Mouse (Mus musculus): ENCODE data around the gene Gm4491. TPM values are rescaled to one million over a fixed set of nuclear protein-coding genes. Genes with fewer than 3 reads are reported as not detected.

The Gm4491 gene
- not detected in 2 replicates for total RNA-seq (2015; ENCODE audit: low replicate concordance)
- total RNA-seq (2017; ENCODE audit: low replicate concordance) = not detected in 2 replicates

DNA sequence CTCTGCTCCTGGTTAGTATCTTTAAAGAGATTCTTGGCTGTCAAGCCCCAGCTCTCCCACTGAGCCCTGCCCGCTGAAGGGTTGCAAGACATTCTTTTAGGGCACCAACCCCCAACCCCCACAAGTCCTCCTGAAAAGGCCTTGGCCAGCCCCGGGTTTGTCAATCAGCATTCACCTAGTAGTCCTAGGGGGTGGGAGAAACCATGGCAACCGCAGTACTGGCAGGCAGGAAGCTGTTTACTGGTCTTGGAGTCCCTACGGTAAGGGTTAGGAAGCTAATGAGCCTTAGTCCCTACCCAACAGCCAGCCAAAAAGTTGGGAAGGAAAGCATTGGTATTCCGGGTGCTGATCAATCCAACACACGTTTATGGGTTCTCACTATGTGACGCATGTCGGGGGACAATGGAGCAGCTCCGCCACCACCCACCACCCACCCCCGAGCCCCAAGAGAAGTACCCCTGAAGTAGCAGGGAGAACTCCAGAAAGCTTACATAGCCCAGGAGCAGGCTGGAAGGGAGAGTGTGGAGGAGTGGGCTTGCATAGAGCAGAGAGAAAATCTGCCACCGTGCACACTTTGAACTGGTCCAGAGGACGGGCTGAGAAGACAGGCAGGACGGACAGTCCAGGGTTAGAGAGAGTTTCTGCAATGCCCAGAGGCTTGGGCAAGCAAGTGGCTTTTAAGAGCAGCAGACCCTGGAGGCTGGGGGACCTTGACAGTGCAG, at the start of gene Gm4491:
TSS of gene Gm4491 (minus strand) at position 61 of the 722 bp plus-strand sequence.
- no peak for ATAC-seq (replicated peaks; ENCODE audit: low FRiP score, poor library complexity, severe bottlenecking)

DNA sequence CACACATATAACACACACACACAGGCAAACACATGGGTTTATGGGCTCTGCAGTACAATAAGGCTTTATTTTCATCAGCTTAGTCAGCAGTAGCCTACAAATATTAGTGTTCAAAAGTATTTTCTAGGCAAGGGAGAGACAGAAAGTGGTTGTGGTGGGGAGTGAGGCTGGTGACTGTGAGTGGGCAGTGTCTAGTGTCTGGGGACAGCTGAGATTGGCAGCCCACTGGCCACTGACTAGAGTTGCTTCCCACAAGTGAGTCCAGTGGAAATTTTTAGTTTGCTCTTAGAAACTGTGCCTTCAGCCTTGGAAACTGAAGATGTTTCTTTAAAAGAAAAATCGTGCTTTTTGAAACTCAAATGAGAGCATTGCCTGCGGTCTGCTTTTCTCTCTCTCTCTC, 46.1 kb upstream of the Gm4491 start:
- ATAC-seq (replicated peaks; ENCODE audit: low FRiP score, poor library complexity, severe bottlenecking) = no peak

DNA sequence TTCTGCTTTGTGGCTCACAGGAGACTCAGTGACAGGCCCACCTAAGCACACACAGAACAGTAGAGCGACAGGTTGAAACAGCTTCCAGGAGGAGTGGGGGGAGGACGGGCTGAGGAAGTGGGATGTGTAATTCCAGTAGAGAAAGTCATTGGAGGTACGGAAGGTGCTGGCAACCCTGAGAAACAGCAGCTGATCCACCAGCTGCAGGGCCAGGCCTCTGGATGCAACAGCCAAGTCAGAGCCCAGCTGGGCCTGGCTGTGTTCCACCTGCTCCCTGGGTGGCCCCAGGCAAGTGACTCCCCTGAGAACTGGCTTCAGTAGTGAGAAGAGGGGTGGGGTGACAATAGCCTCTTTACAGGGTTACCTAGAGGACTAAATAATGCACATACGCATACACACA, 45.5 kb upstream of the Gm4491 start:
- no peak for ATAC-seq (replicated peaks; ENCODE audit: low FRiP score, poor library complexity, severe bottlenecking)

DNA sequence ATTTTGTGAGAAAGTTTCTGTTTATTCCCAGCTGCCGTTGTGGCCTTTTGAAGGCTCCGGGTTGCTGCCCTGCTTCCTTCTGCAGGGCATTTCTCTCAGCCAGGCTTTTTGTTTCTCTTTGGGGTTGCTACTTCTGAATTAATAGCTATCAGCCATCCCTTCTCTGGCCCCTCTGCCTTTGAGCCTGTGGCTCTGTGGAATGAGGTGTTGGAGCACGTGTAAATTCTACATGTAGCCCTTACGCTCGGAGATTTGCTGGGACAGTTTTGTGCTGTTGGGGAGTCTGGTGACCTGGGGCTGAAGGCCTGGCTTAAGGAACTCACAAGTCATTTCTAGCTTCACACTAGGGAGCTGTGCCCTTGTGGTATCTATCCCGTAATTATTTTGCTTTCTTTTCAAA, 39.2 kb upstream of the Gm4491 start:
- no peak for ATAC-seq (replicated peaks; ENCODE audit: low FRiP score, poor library complexity, severe bottlenecking)

DNA sequence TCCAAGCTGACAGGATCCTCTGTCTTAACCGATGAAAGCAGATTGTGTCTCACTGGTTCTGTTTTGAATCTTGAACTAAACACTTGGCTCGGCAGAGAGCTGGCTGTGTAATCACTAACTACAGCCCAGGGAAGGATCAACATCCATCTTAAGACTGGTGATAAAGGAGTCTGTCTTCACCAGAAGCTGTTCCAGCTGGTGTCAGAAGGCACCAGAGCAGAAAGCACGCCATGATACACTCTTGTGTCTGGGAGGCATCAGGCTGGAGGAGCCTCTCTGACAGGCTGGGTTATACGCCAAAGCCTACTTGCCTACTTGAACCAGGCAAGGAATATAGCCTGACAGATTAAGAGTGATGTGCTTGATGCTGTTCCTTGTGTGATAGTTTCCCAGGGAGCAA, 30.1 kb upstream of the Gm4491 start:
- no peak for ATAC-seq (replicated peaks; ENCODE audit: low FRiP score, poor library complexity, severe bottlenecking)

DNA sequence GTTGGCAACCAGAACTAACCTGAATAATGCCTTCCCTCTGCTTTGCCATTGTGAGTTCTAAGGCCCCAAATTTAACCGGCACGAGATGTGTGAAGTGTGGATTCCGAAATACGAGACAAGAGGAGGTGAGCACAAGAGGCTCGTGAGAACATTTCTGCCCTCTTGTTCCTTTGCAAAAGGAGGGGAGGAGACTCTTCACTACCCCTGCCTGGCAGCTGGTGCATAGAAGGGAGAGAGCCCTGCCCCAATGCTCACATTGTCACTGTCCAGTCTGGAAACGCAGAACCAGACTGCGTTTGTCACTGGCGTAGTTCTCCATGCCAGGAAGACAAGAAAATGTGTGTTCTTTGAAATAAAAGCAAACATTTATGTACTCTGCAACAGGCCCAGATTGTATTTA, 19.6 kb upstream of the Gm4491 start:
- no peak for ATAC-seq (replicated peaks; ENCODE audit: low FRiP score, poor library complexity, severe bottlenecking)

DNA sequence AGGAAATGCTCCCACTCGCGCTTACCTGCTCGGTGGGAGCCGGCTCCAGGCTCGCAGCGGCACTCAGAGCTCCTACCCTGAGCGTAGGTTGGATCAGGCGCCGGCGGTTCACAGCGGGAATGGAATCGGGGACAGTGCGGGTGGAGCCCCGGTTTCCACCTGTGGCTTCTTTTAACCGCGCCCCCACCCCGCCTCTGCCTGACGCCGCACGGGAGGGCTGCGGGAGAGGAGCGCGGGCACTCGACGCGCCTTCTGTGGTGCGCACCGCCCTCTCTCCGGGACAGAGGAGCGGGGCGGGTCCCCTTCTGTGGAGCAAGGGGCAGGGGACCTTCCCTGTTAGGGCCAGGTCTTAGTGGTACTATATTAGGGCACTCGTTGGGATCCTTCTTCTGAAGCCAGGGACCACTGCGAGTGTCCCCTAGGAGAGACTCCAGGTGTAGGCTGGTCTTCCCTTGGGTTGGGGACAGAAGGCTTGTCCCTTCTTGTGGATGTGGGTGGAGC, 17.5 kb upstream of the Gm4491 start, which contains the start of gene Gjb6:
TSS of gene Gjb6 (minus strand) at position 451 of the 501 bp plus-strand sequence.
- no peak for ATAC-seq (replicated peaks; ENCODE audit: low FRiP score, poor library complexity, severe bottlenecking)

DNA sequence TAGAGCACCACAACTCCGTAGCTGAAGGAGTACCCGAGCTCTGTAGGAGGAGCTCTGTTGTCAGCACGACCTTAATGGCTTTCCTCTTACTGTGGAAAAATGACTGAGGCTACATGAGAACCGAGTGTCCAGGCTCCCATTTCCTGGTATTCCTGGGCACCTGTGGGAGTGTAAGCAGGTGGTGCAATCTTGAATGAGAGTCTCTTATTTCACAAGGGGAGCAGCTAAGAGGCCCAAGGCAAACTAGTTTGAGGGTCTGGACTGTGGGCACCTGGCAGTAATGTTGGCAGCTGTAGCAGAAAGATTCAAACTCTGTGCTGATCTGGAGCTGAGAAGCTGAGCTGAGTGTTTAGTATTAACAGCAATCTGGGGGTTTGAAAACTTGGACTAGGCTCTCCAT, 11.7 kb upstream of the Gm4491 start:
- no peak for ATAC-seq (replicated peaks; ENCODE audit: low FRiP score, poor library complexity, severe bottlenecking)

DNA sequence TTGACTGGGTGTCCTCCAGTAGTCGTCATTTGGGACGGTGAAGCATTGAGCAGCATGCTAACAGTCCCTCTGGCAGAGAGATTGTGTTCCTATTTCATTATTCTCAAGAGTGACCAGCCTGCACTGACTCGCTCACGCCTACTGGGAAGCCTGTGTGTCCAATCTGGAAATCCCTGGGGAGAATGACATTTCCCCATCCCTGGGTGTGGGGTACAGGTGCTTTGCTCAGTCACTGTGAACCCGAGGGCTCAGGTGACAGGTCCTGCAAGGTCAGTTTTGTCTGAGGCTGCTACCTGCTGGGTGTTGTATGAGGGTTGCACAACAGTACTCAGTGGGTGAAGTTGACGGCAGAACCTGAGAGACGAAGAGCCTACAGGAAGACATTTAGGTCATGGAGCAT, 6.6 kb upstream of the Gm4491 start:
- ATAC-seq (replicated peaks; ENCODE audit: low FRiP score, poor library complexity, severe bottlenecking) = no peak

DNA sequence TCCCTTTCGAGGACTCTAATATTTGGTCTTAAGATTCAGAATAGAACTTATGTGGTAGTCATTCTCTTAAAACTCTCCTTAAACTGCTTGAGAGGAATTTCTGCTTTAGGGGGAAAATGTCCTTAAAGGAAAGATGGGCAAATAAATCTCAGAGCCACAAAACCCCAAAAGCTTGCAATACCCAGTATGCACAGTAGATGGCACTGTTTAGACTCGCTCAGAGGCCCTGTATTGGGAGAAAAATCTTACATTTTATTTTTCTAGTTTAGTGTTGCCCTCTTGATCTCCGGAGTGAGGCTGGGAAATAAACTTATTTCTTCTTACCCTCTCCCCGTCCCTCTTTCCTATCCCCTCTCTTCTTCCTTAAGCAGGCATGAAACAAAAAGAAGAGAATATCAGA, 6.5 kb downstream of the Gm4491 start:
- no peak for ATAC-seq (replicated peaks; ENCODE audit: low FRiP score, poor library complexity, severe bottlenecking)

DNA sequence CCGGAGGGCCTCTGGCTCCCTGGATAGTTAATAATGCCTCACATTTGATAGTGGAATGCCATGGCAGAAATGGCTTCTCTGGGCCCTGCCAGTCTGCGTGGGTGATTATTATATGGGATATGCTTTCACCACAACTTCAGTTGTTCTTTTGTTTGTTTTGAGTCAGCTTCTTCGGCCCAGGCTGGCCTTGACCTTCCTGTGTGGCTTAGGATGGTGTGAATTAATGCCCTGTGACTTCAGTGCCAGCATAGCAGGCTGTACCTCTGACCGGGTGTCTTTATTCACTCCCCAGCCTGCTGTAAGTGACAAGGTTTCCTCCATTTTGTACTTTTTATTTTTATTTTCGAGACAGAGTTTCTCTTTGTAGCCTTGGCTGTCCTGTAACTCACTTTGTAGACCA, 7.8 kb downstream of the Gm4491 start:
- ATAC-seq (replicated peaks; ENCODE audit: low FRiP score, poor library complexity, severe bottlenecking) = no peak

DNA sequence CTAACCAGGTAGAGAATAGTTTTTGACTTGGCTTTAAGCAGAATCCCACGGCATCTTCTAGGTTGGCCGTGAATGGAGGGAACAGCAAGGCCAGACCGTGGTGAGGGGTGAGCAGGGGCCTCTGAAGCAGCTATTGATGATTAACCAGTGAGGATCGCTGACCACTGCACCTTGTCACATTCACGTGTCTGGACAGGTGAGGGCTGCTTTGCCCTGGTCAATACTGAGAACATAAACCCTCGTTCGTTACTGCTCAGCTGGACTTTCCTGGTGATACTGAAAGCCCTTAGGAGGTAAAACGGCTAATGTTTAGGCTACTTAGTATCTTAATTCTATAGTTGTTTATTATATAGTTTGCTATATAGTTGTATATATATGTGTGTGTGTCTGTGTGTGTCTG, 8.6 kb downstream of the Gm4491 start:
- no peak for ATAC-seq (replicated peaks; ENCODE audit: low FRiP score, poor library complexity, severe bottlenecking)

DNA sequence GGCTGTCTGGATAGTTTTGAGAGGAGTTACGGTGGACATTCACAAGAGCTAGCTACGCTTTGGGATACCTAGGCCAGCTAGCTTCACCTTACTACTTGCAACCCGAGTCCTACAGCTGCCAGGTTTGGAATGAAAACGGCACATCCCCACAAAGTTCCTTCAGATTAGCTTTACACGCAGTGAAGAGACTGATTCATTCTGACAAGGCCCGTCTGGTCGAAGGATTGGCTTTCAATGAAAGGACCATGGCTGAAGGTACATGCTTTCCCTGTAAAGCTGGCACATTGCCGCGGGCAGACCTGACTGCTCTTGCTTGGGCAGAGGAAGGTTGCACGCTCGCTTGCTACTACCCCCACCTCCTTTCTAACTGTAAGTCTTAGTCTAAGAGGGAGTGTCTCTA, 10.0 kb downstream of the Gm4491 start:
- ATAC-seq (replicated peaks; ENCODE audit: low FRiP score, poor library complexity, severe bottlenecking) = no peak

DNA sequence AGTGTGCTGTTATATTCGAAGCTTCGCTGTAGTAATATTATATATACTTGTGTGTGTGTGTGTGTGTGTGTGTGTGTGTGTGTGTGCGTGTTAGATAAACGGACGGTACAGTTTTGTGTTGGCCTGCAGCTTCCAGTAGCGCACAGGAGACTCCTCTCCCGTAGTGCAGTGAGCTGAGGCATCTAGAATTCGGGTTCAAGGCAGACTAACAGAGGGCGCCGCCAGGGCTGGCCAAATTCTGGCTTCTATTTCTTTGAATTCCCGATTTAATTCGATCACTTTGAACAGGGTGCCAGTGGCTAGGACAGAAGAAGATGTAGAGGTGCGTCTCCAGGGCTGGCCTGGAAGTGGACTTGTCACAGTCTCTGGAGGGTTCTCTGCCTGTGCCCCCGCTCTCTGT, 10.6 kb downstream of the Gm4491 start:
- ATAC-seq (replicated peaks; ENCODE audit: low FRiP score, poor library complexity, severe bottlenecking) = no peak

DNA sequence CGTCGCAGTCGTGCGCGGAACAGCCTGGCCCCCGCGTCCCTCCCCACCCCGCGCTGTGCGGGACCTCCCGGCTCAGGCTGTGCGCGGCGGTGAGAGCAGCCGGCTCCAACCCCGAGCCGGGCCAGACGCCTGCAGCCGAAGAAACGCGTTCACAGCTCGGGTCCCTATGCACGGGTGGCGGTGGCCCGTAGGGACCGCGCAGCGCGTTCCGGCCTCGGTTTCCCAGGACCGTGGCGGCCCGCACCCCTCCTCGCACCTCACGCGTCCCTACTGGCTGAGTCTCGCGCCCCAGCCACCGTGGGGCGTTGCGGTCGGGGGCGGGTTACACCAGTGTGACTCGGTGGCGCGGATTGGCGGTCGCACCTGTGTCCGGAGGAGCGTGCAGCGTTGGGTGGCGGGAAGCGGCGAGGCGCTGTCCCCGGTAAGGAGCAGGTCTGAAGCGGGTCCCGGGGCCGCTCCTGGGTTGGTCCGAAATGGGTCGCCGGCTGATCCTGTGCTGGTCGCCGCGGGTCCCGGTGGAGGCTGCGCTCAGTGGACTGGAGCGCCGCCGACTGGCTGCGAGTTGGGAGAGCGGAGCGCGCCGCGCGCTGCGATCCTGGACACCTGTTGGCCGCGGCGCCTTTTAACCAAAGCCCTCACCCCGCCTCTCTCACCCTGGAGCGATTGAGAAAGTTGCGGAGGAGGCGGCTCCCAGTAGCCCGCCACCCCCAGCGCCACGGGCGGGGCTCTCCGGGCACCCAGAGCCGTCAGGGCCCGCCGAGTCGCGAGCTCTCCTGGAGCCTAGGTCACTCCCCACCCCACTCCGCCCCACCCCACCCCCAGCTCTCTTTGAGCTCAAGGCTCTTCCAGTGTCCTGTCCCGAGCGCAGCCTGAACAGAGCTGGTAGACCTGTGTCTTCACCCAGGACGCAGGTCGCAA, 11.3 kb downstream of the Gm4491 start, which contains the start of gene Gjb2:
TSS of gene Gjb2 (minus strand) at position 597 of the 918 bp plus-strand sequence.
- ATAC-seq (replicated peaks; ENCODE audit: low FRiP score, poor library complexity, severe bottlenecking) = no peak

DNA sequence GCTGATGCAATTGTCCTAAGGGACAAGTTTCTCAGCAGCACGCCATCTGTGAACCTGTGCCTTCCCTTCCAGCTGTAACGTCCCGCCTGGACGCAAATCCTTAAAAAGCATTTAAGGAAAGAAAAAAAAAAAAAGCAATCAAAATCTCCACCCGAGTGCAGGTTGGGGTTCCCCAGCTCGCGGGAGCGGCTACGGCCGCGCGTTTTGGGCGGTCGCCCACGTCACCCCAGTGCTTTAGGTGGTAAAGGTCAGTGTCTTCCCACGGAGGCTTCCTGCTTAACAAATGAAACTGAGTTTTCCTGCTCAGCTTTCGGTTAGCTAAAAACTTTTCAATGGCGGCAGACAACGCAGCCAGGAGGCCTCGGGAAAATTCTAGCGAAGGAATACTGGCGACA, 12.0 kb downstream of the Gm4491 start:
- no peak for ATAC-seq (replicated peaks; ENCODE audit: low FRiP score, poor library complexity, severe bottlenecking)

DNA sequence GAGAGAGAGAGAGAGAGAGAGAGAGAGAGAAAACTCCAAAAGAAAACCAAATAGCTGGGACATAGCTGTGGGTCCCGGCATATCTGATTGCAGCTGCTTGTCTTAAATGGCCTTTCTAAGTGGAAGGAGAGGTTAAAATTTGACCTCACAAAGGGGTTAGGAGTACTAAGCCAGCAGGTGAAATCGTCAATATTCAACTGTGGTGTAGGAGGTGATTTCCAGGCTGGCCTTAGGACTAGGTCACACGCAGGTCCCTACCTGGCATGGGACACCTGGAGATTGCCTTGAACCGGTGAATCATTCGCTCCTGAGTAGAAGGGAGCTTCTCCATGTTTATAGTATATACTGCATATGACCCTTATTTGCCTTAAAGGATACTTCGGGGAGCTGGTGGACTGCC, 12.6 kb downstream of the Gm4491 start:
- no peak for ATAC-seq (replicated peaks; ENCODE audit: low FRiP score, poor library complexity, severe bottlenecking)

DNA sequence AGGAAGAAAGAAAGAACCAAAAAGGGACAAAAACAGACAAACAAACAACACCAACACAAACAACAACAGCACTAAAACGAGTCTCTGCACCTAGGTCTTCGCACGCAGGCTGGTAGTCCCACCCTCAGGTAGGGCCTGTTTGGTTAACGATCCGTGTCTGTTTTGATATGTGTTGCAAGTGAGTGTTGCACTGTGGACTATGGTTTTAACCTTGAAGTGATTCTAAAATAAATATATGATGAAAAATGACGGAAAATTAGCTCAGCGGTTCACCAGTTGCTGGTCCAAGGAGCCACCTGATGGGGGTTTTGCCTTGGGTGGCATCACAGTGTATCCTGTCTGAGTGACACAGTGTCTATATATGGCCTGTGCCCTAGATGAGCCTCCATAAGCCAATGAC, 14.1 kb downstream of the Gm4491 start:
- ATAC-seq (replicated peaks; ENCODE audit: low FRiP score, poor library complexity, severe bottlenecking) = no peak

DNA sequence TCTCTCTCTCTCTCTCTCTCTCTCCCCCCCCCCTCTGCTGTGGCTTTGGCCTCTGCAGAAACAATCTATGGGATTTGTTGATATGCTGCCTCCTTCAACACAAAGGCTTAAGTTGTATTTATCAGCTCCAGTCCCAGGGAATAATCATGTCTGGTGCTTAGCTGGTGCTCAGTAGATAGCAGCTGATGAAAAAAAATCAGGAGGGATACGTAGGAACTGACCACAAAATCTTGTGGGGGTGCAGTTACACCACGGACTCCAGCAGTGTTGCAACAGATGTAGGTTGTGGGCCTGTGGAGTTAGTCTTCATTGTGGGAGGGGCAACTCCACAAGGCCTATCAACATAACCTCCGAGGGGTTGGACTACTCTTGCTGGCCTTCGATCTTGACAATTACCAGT, 19.8 kb downstream of the Gm4491 start:
- no peak for ATAC-seq (replicated peaks; ENCODE audit: low FRiP score, poor library complexity, severe bottlenecking)

DNA sequence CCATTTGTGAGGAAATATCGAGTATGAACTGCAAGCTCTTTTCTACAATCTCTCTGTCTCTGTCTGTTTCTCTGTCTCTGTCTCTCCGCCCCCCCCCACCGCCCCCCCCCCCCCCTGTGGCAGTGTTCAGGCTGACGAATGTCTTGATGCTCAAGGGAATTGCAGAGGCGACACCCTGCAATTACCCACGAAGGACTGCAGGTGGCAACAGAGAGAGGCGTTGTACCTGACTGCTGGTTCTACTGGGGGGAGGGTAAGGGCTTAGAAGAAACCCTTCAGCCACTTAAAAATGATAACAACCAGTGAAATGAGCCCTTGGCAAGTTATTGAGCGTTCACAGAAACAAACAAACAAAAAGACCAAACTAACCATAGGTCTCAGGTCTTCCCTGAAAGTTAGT, 22.7 kb downstream of the Gm4491 start:
- no peak for ATAC-seq (replicated peaks; ENCODE audit: low FRiP score, poor library complexity, severe bottlenecking)

DNA sequence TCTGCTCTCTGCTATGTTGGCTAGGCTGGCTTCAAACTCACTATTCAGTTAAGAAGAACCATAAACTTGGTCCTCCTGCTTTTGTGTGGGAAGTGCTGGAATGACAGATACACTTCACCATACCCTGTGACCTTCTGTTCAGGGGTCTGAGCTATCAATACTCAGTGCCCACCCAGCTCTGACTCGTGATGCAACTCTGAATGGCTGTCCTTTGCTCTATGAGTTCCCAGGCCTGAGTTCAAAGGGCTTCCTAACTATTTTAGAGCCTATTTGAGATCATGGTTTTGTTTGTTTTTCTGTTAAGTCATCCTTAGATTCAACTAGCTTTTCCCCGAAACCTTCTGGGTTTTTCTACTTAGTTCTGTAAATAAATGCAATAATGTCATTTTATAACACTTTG, 25.7 kb downstream of the Gm4491 start:
- no peak for ATAC-seq (replicated peaks; ENCODE audit: low FRiP score, poor library complexity, severe bottlenecking)

Measured in erythroid progenitor cell, adult 5-6 weeks (primary cell).